Mouse (Mus musculus) CD8-positive naive resting alpha-beta T cell, adult 57 days (primary cell): ENCODE measurements around the gene Ttc39b. TPM values are rescaled to one million over a fixed set of nuclear protein-coding genes. Genes with fewer than 3 reads are reported as not detected.

Source experiments
- total RNA-seq: library from RNA; stranded (reverse); gene quantifications from one replicate; pipeline ENCODE4 v1.2.4, GENCODE M21; 2023

Gene Ttc39b
- total RNA-seq = 46.7 TPM

DNA sequence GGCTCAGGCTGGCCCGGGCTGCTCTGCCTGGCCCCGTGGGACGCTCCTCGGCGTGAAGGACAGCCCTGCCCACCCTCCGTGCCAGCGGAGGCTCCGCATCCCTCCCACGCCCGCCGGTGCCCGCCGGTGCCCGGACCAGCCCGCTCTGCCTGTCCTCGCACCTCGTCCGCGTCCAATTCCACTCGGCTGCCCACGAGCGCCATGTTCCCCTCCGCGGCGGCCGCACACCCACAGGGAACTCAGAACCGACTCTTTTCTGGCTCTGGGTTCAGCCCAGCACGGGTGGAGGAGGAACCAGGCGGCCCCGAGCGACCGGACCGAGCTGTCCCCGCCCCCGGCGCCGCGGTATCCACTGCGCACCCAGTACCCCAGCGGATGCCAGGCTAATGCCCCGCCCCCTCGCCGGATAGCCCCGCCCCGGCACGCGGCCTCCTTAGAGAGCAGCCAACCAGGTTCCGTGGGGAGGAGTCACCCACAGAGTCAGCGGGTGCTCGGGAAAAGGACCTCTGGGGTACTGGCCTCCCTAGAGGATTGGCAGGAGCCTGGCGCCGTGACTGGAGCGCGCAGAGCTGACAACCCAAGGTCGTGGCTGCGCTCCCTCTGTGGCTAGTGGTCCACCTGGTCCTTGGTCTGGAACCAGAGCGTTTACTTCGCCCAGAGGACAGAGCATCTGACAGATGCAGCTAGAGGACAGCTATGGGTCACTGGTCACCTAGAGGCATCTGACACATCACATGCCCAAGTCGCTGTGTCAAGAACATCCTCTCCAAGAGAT lies at the start of gene Ttc39b:
Gene Ttc39b (minus strand): TSS at position 346 of the 775 bp plus-strand sequence.

Other genes starting within 250 kb of the Ttc39b start
- 39.4 TPM for gene Snapc3, start 93.5 kb upstream of the Ttc39b start, total RNA-seq
- gene Psip1, start 162.2 kb upstream of the Ttc39b start, total RNA-seq = 107 TPM
- gene Ccdc171, start 201.3 kb upstream of the Ttc39b start, total RNA-seq = 8.1 TPM